Mouse (Mus musculus) neural tube, embryonic 11.5 days (tissue): Measurements from ENCODE around the gene Gm28372. TPM values are rescaled to one million over a fixed set of nuclear protein-coding genes. Genes with fewer than 3 reads are reported as not detected.

Source experiments
- ATAC-seq: fragments of 200-750 bp; cut with Nextera tagmentation; 2 replicates; pipeline ENCODE4 v1.8.0; 2017; ENCODE audit warnings: moderate number of reproducible peaks, mild to moderate bottlenecking, moderate TSS enrichment, moderate library complexity; ENCODE audit not compliant: insufficient read depth, low FRiP score, low TSS enrichment
- DNase-seq: peaks from one replicate; pipeline ENCODE4 v3.0.0-alpha.2; 2015; ENCODE audit warnings: low spot score
- H3K27ac ChIP-seq: fragments of 300-500 bp; sonication (generic); 2 replicates; pipeline ENCODE4 v1.5.1; 2014; ENCODE audit warnings: low read depth, mild to moderate bottlenecking, low read length
- H3K27me3 ChIP-seq: fragments of 300-500 bp; sonication (generic); 2 replicates; pipeline ENCODE4 v1.6.1; 2014; ENCODE audit warnings: mild to moderate bottlenecking, low read length, mixed read lengths; ENCODE audit not compliant: control insufficient read depth, insufficient read depth
- H3K36me3 ChIP-seq: fragments of 300-500 bp; sonication (generic); 2 replicates; pipeline ENCODE4 v1.6.1; 2014; ENCODE audit warnings: mild to moderate bottlenecking, low read length, moderate library complexity, mixed read lengths; ENCODE audit not compliant: control insufficient read depth, insufficient read depth
- H3K4me1 ChIP-seq: fragments of 300-500 bp; sonication (generic); 2 replicates; pipeline ENCODE4 v1.6.1; 2014; ENCODE audit warnings: low read length, mixed read lengths; ENCODE audit not compliant: control insufficient read depth, insufficient read depth
- H3K4me2 ChIP-seq: fragments of 300-500 bp; sonication (generic); 2 replicates; pipeline ENCODE4 v1.6.1; 2014; ENCODE audit warnings: low read depth, mild to moderate bottlenecking, moderate library complexity
- H3K4me3 ChIP-seq: fragments of 300-500 bp; sonication (generic); 2 replicates; pipeline ENCODE4 v1.5.1; 2014; ENCODE audit warnings: low read depth, low read length
- H3K9ac ChIP-seq: fragments of 300-500 bp; sonication (generic); 2 replicates; pipeline ENCODE4 v1.6.1; 2014; ENCODE audit warnings: mild to moderate bottlenecking, low read length
- H3K9me3 ChIP-seq: fragments of 300-500 bp; sonication (generic); 2 replicates; pipeline ENCODE4 v1.6.1; 2016; ENCODE audit warnings: low read length; ENCODE audit not compliant: control insufficient read depth
- WGBS: fragments of 180-500 bp; shearing (Covaris S2); extraction: QIAGEN DNeasy Blood & Tissue Kit; methylation state at CpG from one replicate; pipeline ENCODE4 v1.1.7; 2014; 5-methylcytosine and 5-hydroxymethylcytosine counted together
- polyA plus RNA-seq: library from polyadenylated mRNA; unstranded; fragments of >200 nt; fragmentation: Nextera tagmentation; extraction: Ambion mirVana; gene quantifications from 2 replicates; pipeline ENCODE4 v1.2.1, GENCODE M21; 2014

Gm28372 gene
- polyA plus RNA-seq, 1 experiment from 2014 or later: not detected

DNA sequence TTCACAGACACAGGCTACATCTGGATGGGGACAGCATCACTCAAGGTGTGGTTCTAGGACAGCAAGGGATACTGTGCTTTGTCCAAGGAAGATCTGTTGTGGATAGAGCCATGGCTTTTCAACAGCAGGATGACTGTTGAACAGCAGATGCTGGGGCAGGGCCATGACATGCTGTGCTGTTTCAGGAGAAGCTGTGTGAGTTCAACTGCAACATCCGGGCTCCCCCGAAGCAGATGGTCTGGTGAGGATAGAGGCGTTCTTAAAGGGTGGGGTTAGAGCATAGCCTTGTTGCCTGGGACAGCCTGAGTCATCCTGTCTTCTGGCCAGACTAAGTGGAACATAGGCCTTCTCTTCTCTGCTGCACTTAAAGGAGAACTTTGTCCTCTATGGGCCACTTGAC is 33.8 kb downstream of the Gm28372 start:
- Histone ChIP-seq H3K9me3 (no peaks in the 10 kb centered on the region), H3K36me3 (peaks cover 25% of the 10 kb centered on the region), H3K9ac (no peak overlapping the region), H3K4me1 (no peaks in the 10 kb centered on the region), H3K27me3 (no peaks in the 10 kb centered on the region), H3K27ac (no peak overlapping the region), H3K4me3 (no peak overlapping the region), H3K4me2 (no peak overlapping the region)
- DNase-seq: no peak
- WGBS: 87% methylated on average over 3 of the region's 3 CpGs
- no peak for ATAC-seq

GRCm38 (mm10) chr2:130439840-130440480 is 34.9 kb downstream of the Gm28372 start:
- no peaks in the 10 kb centered on the region for H3K4me1 ChIP-seq
- 91% methylated on average over 4 of the region's 4 CpGs for WGBS
- no peak overlapping the region for H3K4me2 ChIP-seq
- ATAC-seq (no peak), DNase-seq (no peak)
- no peaks in the 10 kb centered on the region for H3K27me3 ChIP-seq
- no peak overlapping the region for H3K4me3 ChIP-seq
- no peak overlapping the region for H3K9ac ChIP-seq
- H3K36me3 ChIP-seq: peaks cover 27% of the 10 kb centered on the region
- no peaks in the 10 kb centered on the region for H3K9me3 ChIP-seq
- H3K27ac ChIP-seq: no peak overlapping the region

DNA sequence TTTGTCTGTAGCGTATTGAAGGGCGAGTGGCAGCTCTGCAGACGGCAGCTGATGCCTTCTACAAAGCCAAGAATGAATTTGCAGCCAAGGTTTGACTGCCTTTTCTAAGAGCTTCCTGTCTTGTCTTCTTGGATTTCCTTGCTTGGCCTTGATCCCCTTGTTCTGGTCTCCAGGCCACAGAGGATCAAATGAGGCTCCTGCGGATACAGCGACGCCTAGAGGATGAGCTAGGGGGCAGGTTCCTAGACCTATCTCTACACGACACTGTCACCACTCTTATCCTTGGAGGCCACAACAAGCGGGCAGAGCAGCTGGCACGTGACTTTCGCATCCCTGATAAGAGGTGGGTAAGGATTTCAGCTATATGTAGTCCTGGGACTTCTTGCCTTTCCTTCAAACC is 37.1 kb downstream of the Gm28372 start:
- WGBS: 86% methylated on average over 10 of the region's 10 CpGs
- Histone ChIP-seq H3K9ac (no peak overlapping the region), H3K36me3 (peaks cover 27% of the 10 kb centered on the region)

DNA sequence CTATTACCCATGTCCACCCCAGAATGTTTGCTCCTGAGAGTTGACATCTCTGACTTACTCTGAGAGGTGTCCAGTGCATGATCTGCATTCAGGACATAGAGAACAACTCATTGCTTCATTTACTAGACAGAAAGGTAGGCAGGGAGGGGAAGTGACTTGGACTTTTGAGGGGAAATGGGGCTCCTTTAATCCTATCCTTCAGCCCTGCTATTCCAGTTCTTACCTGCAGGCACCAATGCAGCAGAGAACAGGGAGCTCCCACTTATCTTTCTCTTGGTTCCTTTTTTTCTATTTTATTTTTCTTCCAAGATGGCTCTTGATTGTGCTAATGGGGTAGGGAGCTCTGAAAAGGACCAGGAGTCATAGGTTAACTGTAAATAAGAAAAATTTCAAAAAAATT is 43.4 kb downstream of the Gm28372 start:
- H3K36me3 ChIP-seq: peaks cover 2% of the 10 kb centered on the region
- no peak overlapping the region for H3K9ac ChIP-seq
- H3K4me3 ChIP-seq: no peak overlapping the region
- no peak overlapping the region for H3K4me2 ChIP-seq
- H3K9me3 ChIP-seq: no peaks in the 10 kb centered on the region
- H3K27ac ChIP-seq: no peak overlapping the region
- 0 out of 2 replicates have a peak, but pooled peaks cover 3% of the 10 kb centered on the region for H3K27me3 ChIP-seq
- ATAC-seq: no peak
- DNase-seq: no peak
- peaks cover 9% of the 10 kb centered on the region for H3K4me1 ChIP-seq

More for the DNA sequence above, 37.1 kb downstream of the Gm28372 start:
- no peaks in the 10 kb centered on the region for H3K27me3 ChIP-seq
- H3K27ac ChIP-seq: no peak overlapping the region
- no peak overlapping the region for H3K4me3 ChIP-seq
- ATAC-seq (no peak), DNase-seq (no peak)
- no peaks in the 10 kb centered on the region for H3K9me3 ChIP-seq
- H3K4me2 ChIP-seq: no peak overlapping the region
- no peaks in the 10 kb centered on the region for H3K4me1 ChIP-seq

GRCm38 (mm10) chr2:130449021-130449793 is 44.2 kb downstream of the Gm28372 start:
- Histone ChIP-seq H3K9me3 (no peaks in the 10 kb centered on the region), H3K27ac (no peak overlapping the region), H3K4me1 (peaks cover 9% of the 10 kb centered on the region), H3K4me3 (peak overlapping the region; percentile 92), H3K4me2 (peak overlapping the region; percentile 82), H3K9ac (peak overlapping the region; percentile 87), H3K27me3 (0 out of 2 replicates have a peak, but pooled peaks cover 3% of the 10 kb centered on the region), H3K36me3 (0 out of 2 replicates have a peak, but pooled peaks cover 2% of the 10 kb centered on the region)
- ATAC-seq: peak; percentile 10; the same call in 1 of the 2 replicates
- DNase-seq: peak; percentile 51
- WGBS: 6% methylated on average over 17 of the region's 17 CpGs

DNA sequence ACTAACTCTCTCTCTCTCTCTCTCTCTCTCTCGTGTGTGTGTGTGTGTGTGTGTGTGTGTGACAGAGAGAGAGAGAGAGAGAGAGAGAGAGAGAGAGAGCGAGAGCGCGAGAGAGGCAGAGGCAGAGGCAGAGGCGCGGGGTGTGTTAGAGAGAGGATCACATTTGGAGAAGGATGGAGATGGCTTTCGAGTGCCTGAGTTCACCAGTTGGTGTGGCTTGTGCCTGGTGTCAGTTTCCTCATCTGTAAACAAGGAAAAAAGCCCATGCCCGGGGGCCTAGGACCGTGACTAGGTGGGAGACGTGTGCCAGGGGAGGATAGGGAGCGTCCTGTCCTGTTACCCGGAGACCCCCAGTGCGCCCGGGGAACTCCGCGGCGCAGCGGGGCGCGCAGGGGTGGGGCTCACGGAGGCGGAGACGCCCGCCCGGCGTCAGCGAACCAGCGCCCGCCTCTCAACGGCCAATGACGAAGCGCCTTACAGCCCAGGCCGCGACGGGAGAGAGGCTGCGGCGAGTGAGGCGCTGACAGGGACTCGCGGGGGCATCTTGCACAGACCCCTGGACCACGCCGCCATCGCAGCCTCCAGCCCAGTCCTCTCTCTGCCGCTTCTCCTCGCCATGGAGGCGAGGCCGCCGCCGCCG is 44.9 kb downstream of the Gm28372 start, which contains the start of gene Ptpra:
Gene Ptpra (plus strand): TSS at position 485 of the 640 bp plus-strand sequence.
- WGBS: under 1% methylated on average over 42 of the region's 50 CpGs
- ATAC-seq (peak; percentile 95), DNase-seq (peak; percentile 93)
- Histone ChIP-seq H3K4me1 (peaks cover 9% of the 10 kb centered on the region), H3K9me3 (no peaks in the 10 kb centered on the region), H3K27ac (peak within 1 kb of the TSS; percentile 72; the same call in 1 of the 2 replicates), H3K4me2 (peak within 1 kb of the TSS; percentile 82), H3K27me3 (0 out of 2 replicates have a peak, but pooled peaks cover 3% of the 10 kb centered on the region), H3K4me3 (peak within 1 kb of the TSS; percentile 92), H3K9ac (peak within 1 kb of the TSS; percentile 87), H3K36me3 (no peaks in the 10 kb centered on the region)

DNA sequence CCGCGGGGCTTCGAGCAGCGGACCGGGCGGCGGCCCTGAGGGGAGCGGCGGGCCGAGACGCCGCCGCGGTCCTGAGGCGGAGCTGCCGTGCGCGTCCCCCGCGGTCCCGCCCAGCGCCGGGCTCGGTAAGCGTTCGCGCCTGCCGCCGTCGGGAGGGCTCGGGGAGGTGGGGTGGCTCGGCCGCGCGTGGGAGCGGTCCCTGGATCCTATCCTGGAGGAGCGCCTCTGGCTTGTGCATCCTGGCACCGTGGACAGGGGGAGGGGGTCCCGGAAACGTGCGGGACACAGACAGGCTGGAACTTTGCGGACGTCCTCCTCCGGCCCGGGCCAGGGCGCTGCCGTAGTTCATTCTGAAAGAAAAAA is 45.4 kb downstream of the Gm28372 start:
- Histone ChIP-seq H3K36me3 (no peaks in the 10 kb centered on the region), H3K4me1 (peaks cover 9% of the 10 kb centered on the region), H3K9me3 (no peaks in the 10 kb centered on the region), H3K9ac (peak overlapping the region; percentile 87), H3K4me2 (peak overlapping the region; percentile 82), H3K27ac (peak overlapping the region; percentile 72; the same call in 1 of the 2 replicates), H3K27me3 (0 out of 2 replicates have a peak, but pooled peaks cover 3% of the 10 kb centered on the region), H3K4me3 (peak overlapping the region; percentile 92)
- under 1% methylated on average over 39 of the region's 47 CpGs for WGBS
- DNase-seq (no peak), ATAC-seq (peak; percentile 83)

- peak overlapping the region; percentile 92 for H3K4me3 ChIP-seq
- DNase-seq (no peak), ATAC-seq (no peak)
- no peak overlapping the region for H3K27ac ChIP-seq
- H3K27me3 ChIP-seq: 0 out of 2 replicates have a peak, but pooled peaks cover 3% of the 10 kb centered on the region
- peak overlapping the region; percentile 87 for H3K9ac ChIP-seq
- no peaks in the 10 kb centered on the region for H3K9me3 ChIP-seq
- H3K36me3 ChIP-seq: no peaks in the 10 kb centered on the region
- H3K4me2 ChIP-seq: peak overlapping the region; percentile 82
- peaks cover 9% of the 10 kb centered on the region for H3K4me1 ChIP-seq
- WGBS: 76% methylated on average over 14 of the region's 14 CpGs
Measured at GRCm38 (mm10) chr2:130451086-130451726, 46.2 kb downstream of the Gm28372 start.
